Mouse (Mus musculus) CH12.LX (cell line): ENCODE results near the gene Cnga2. TPM values are rescaled to one million over a fixed set of nuclear protein-coding genes. Genes with fewer than 3 reads are reported as not detected.

Experiments used
- DNase-seq: peaks from one replicate; pipeline ENCODE4 v3.0.0-alpha.2; 2013; ENCODE audit errors: extremely low read depth
- H3K27ac ChIP-seq: 2 replicates; pipeline ENCODE4 v1.5.1; 2012; ENCODE audit warnings: low read depth, mild to moderate bottlenecking, control low read depth, moderate library complexity; ENCODE audit not compliant: insufficient read depth
- H3K27me3 ChIP-seq: replicated peaks from 2 replicates; pipeline ENCODE3; 2012; ENCODE audit warnings: inconsistent platforms
- H3K36me3 ChIP-seq, 2 experiments: replicated peaks in 1 of 2; 2 replicates each; pipeline versions ENCODE3 to v1.6.1; 2012; ENCODE audit warnings: inconsistent platforms in 1 of 2, low read length in 1 of 2, mild to moderate bottlenecking in 1 of 2, mixed read lengths in 1 of 2, moderate library complexity in 1 of 2; ENCODE audit not compliant: control insufficient read depth in 1 of 2, insufficient read depth in 1 of 2
- H3K4me1 ChIP-seq, 2 experiments: 2 replicates each; pipeline ENCODE4 v1.6.1; 2012; ENCODE audit warnings: inconsistent platforms in 1 of 2, moderate library complexity in 1 of 2; ENCODE audit not compliant: insufficient read depth in 2 of 2, control insufficient read depth in 1 of 2
- H3K4me2 ChIP-seq: 2 replicates; pipeline ENCODE4 v1.6.1; 2012; ENCODE audit warnings: low read depth, mild to moderate bottlenecking, control low read depth; ENCODE audit not compliant: poor library complexity, insufficient read depth, severe bottlenecking
- H3K4me3 ChIP-seq, 3 experiments: fragments of 150-350 bp in 1 of 3; sonication (generic) in 1 of 3; replicated peaks in 1 of 3; 2 replicates each; pipeline versions ENCODE3 to v1.5.1; 2011 to 2012; ENCODE audit warnings: low read depth in 2 of 3, low read length in 2 of 3, mild to moderate bottlenecking in 2 of 3, moderate library complexity in 2 of 3, control low read depth in 1 of 3, improper control_type of control experiment in 1 of 3, inconsistent platforms in 1 of 3, mixed read lengths in 1 of 3; ENCODE audit not compliant: poor library complexity in 1 of 3
- H3K79me2 ChIP-seq: replicated peaks from 2 replicates; pipeline ENCODE4 v1.6.1; 2012; ENCODE audit warnings: mild to moderate bottlenecking, moderate library complexity; ENCODE audit not compliant: control insufficient read depth, poor library complexity, insufficient read depth, severe bottlenecking; ENCODE audit errors: extremely low read depth
- H3K9ac ChIP-seq: 2 replicates; pipeline ENCODE4 v1.6.1; 2012; ENCODE audit warnings: low read depth, mild to moderate bottlenecking, control low read depth, moderate library complexity; ENCODE audit not compliant: insufficient read depth
- H3K9me3 ChIP-seq: replicated peaks from 2 replicates; pipeline ENCODE3; 2012; ENCODE audit warnings: low read length, inconsistent platforms, mixed read lengths
- CHD1 ChIP-seq: IDR thresholded peaks from 2 replicates; pipeline ENCODE4 v1.6.1; 2012; ENCODE audit warnings: low read depth, low read length, improper control_type of control experiment, inconsistent platforms
- CHD2 ChIP-seq: IDR thresholded peaks from 2 replicates; pipeline ENCODE4 v1.6.1; 2011; ENCODE audit warnings: low read length, improper control_type of control experiment
- ELF1 ChIP-seq: IDR thresholded peaks from 2 replicates; pipeline ENCODE4 v1.6.1; 2014; ENCODE audit warnings: low read depth, mild to moderate bottlenecking, inconsistent platforms, low read length, improper control_type of control experiment
- EP300 ChIP-seq: IDR thresholded peaks from 2 replicates; pipeline ENCODE4 v1.6.1; 2011; ENCODE audit warnings: low read length, improper control_type of control experiment
- HCFC1 ChIP-seq: IDR thresholded peaks from 2 replicates; pipeline ENCODE4 v1.6.1; 2012; ENCODE audit warnings: low read depth, mild to moderate bottlenecking, inconsistent platforms, low read length, improper control_type of control experiment
- IRF4 ChIP-seq: IDR thresholded peaks from 2 replicates; pipeline ENCODE4 v1.6.1; 2014; ENCODE audit warnings: low read depth, mild to moderate bottlenecking, inconsistent platforms, low read length, improper control_type of control experiment
- JUN ChIP-seq: IDR thresholded peaks from 2 replicates; pipeline ENCODE4 v1.6.1; 2011; ENCODE audit warnings: low read depth, mild to moderate bottlenecking, low read length, improper control_type of control experiment, moderate library complexity; ENCODE audit not compliant: insufficient read depth
- JUND ChIP-seq: conservative IDR thresholded peaks from 2 replicates; pipeline ENCODE4 v1.6.1; 2011; ENCODE audit warnings: low read depth, low read length, improper control_type of control experiment
- KAT2A ChIP-seq: IDR thresholded peaks from 2 replicates; pipeline ENCODE4 v1.6.1; 2012; ENCODE audit warnings: low read length, improper control_type of control experiment, inconsistent platforms; ENCODE audit not compliant: insufficient replicate concordance
- MAX ChIP-seq: IDR thresholded peaks from 2 replicates; pipeline ENCODE4 v1.6.1; 2011; ENCODE audit warnings: low read length, improper control_type of control experiment
- MEF2A ChIP-seq: IDR thresholded peaks from 2 replicates; pipeline ENCODE4 v1.6.1; 2014; ENCODE audit warnings: low read depth, mild to moderate bottlenecking, inconsistent platforms, low read length, improper control_type of control experiment, borderline replicate concordance
- MXI1 ChIP-seq: IDR thresholded peaks from 2 replicates; pipeline ENCODE4 v1.6.1; 2011; ENCODE audit warnings: mild to moderate bottlenecking, low read depth, low read length, improper control_type of control experiment
- MYC ChIP-seq: IDR thresholded peaks from 2 replicates; pipeline ENCODE4 v1.6.1; 2011; ENCODE audit warnings: low read depth, mild to moderate bottlenecking, improper control_type of control experiment, low read length
- NELFE ChIP-seq: IDR thresholded peaks from 2 replicates; pipeline ENCODE4 v1.6.1; 2011; ENCODE audit warnings: low read depth, low read length, improper control_type of control experiment
- NRF1 ChIP-seq: IDR thresholded peaks from 2 replicates; pipeline ENCODE4 v1.6.1; 2014; ENCODE audit warnings: low read depth, mild to moderate bottlenecking, inconsistent platforms, low read length, improper control_type of control experiment, moderate library complexity
- PAX5 ChIP-seq: IDR thresholded peaks from 2 replicates; pipeline ENCODE4 v1.6.1; 2012; ENCODE audit warnings: low read length, inconsistent platforms, mixed read lengths
- POLR2A ChIP-seq: IDR thresholded peaks from 2 replicates; pipeline ENCODE4 v1.6.1; 2011; ENCODE audit warnings: low read depth, mild to moderate bottlenecking, improper control_type of control experiment, low read length
- POLR2AphosphoS2 ChIP-seq: IDR thresholded peaks from 2 replicates; pipeline ENCODE4 v1.6.1; 2011; ENCODE audit warnings: low read depth, low read length, improper control_type of control experiment
- SIN3A ChIP-seq: IDR thresholded peaks from 2 replicates; pipeline ENCODE4 v1.6.1; 2012; ENCODE audit warnings: low read length, improper control_type of control experiment, inconsistent platforms
- TBP ChIP-seq: conservative IDR thresholded peaks from 2 replicates; pipeline ENCODE4 v1.6.1; 2011; ENCODE audit warnings: low read depth, low read length, improper control_type of control experiment
- TCF12 ChIP-seq: IDR thresholded peaks from 2 replicates; pipeline ENCODE4 v1.6.1; 2014; ENCODE audit warnings: low read depth, mild to moderate bottlenecking, inconsistent platforms, low read length, improper control_type of control experiment
- UBTF ChIP-seq: IDR thresholded peaks from 2 replicates; pipeline ENCODE4 v1.6.1; 2012; ENCODE audit warnings: low read depth, mild to moderate bottlenecking, inconsistent platforms, low read length, improper control_type of control experiment, moderate library complexity
- USF1 ChIP-seq: IDR thresholded peaks from 2 replicates; pipeline ENCODE4 v1.6.1; 2014; ENCODE audit warnings: low read depth, mild to moderate bottlenecking, inconsistent platforms, low read length, improper control_type of control experiment
- USF2 ChIP-seq: conservative IDR thresholded peaks from 2 replicates; pipeline ENCODE4 v1.6.1; 2011; ENCODE audit warnings: low read depth, low read length, improper control_type of control experiment
- ZC3H11A ChIP-seq: IDR thresholded peaks from 2 replicates; pipeline ENCODE4 v1.6.1; 2012; ENCODE audit warnings: low read depth, mild to moderate bottlenecking, inconsistent platforms, low read length, improper control_type of control experiment
- ZKSCAN1 ChIP-seq: IDR thresholded peaks from 2 replicates; pipeline ENCODE4 v1.6.1; 2012; ENCODE audit warnings: low read depth, inconsistent platforms, low read length, improper control_type of control experiment, borderline replicate concordance
- dilution Hi-C: fragments of 300-500 bp; cut with MboI; formaldehyde crosslinking; loops from 2 replicates; pipeline ENCODE4 v1.14.3; 2020; ENCODE audit warnings: low sequenced_read_pairs; ENCODE audit not compliant: extremely low pct_unique_long_range_greater_than_20kb, extremely low pct_ligation_motif_present
- in situ Hi-C: fragments of 300-500 bp; cut with MboI; formaldehyde crosslinking; loops from 3 replicates; pipeline ENCODE4 v1.14.3; 2019; ENCODE audit warnings: low sequenced_read_pairs, low pct_ligation_motif_present, low pct_unique_long_range_greater_than_20kb, mixed read lengths
- polyA plus RNA-seq: library from polyadenylated mRNA; unstranded; fragments of >175 nt; gene quantifications from 2 replicates; pipeline ENCODE4 v1.2.1, GENCODE M21; 2012; ENCODE audit warnings: low read depth; ENCODE audit not compliant: insufficient read length
- total RNA-seq, 2 experiments: library from RNA; depleted of rRNA; stranded (reverse); fragments of 300-350 nt in 1 of 2; fragments of >200 nt in 1 of 2; gene quantifications; 2 replicates each; pipeline ENCODE4 v1.2.3; 2012 to 2014

Gene Cnga2
- total and polyA plus RNA-seq, 3 experiments: not detected

GRCm38 (mm10) chrX:71962073-71963051, 29.3 kb upstream of the Cnga2 start, which contains the start of gene Prrg3:
Gene Prrg3, plus strand, starts transcription at chrX:71962624.
- Histone ChIP-seq H3K79me2 (no peaks in the 10 kb centered on the region), H3K27me3 (no peaks in the 10 kb centered on the region), H3K9ac (no peak within 1 kb of the TSS), H3K4me3 (no peak within 1 kb of the TSS), H3K36me3 (no peaks in the 10 kb centered on the region), H3K27ac (no peak within 1 kb of the TSS), H3K4me2 (no peak within 1 kb of the TSS), H3K9me3 (no peaks in the 10 kb centered on the region), H3K4me1 (no peaks in the 10 kb centered on the region)
- DNase-seq: no peak
- TF ChIP-seq POLR2AphosphoS2: no peak
- no peak for TF ChIP-seq POLR2A
- no peak for TF ChIP-seq HCFC1
- no peak for TF ChIP-seq JUND
- TF ChIP-seq TCF12: no peak
- TF ChIP-seq KAT2A: no peak
- no peak for TF ChIP-seq NELFE
- TF ChIP-seq PAX5: no peak
- no peak for TF ChIP-seq ZKSCAN1
- TF ChIP-seq MEF2A: no peak
- TF ChIP-seq ELF1: no peak
- no peak for TF ChIP-seq JUN
- TF ChIP-seq MXI1: no peak
- TF ChIP-seq UBTF: no peak
- TF ChIP-seq USF1: no peak
- no peak for TF ChIP-seq CHD2
- in situ Hi-C loops: no loop called here
- dilution Hi-C loops: no loop called here

GRCm38 (mm10) chrX:71963275-71963912, 28.3 kb upstream of the Cnga2 start:
- no peaks in the 10 kb centered on the region for H3K79me2 ChIP-seq
- no peak overlapping the region for H3K4me2 ChIP-seq
- DNase-seq: no peak
- in situ Hi-C loops: no loop called here
- H3K9ac ChIP-seq: no peak overlapping the region
- no peak for TF ChIP-seq POLR2AphosphoS2
- TF ChIP-seq ZC3H11A: no peak
- no peak for TF ChIP-seq CHD1
- no peak for TF ChIP-seq KAT2A
- TF ChIP-seq USF1: no peak
- no peak for TF ChIP-seq USF2
- TF ChIP-seq MYC: no peak
- TF ChIP-seq MXI1: no peak
- no peak for TF ChIP-seq MAX
- no peak for TF ChIP-seq NRF1
- TF ChIP-seq IRF4: no peak
- no peak for TF ChIP-seq UBTF
- no peak for TF ChIP-seq JUND
- no peak for TF ChIP-seq SIN3A
- no peak for TF ChIP-seq TCF12
- no peak for TF ChIP-seq EP300
- no peak for TF ChIP-seq ELF1
- no peak for TF ChIP-seq TBP
- no peak for TF ChIP-seq HCFC1
- TF ChIP-seq JUN: no peak
- dilution Hi-C loops: no loop called here
- H3K27ac ChIP-seq: no peak overlapping the region
- no peaks in the 10 kb centered on the region for H3K4me1 ChIP-seq
- H3K27me3 ChIP-seq: no peaks in the 10 kb centered on the region
- H3K9me3 ChIP-seq: no peaks in the 10 kb centered on the region
- H3K36me3 ChIP-seq: no peaks in the 10 kb centered on the region
- H3K4me3 ChIP-seq: no peak overlapping the region
